In genomic region chr12:76431431-76431830, GRCm38 (mm10) we compare ENCODE assay signal across 26 mouse cellular contexts. TPM values are rescaled to one million over a fixed set of nuclear protein-coding genes. Genes with fewer than 3 reads are reported as not detected.
DNase-seq lines count a peak whose midpoint lies in the region; ATAC-seq and TF ChIP-seq lines count a peak whose summit lies in the region.
"Had no signal": no experiment of that assay in that cellular context is flagged by ENCODE, and none has a peak within 500 bp of the region (broad histone marks: within the 10 kb centered on the region; RNA-seq: fewer than 3 reads in every experiment).

No protein-coding gene starts in this region.

- no peak overlapping the region for H3K4me3 ChIP-seq in heart, embryonic 13.5 days
- no peak overlapping the region for H3K4me3 ChIP-seq in liver, postnatal 0 days (ENCODE audit: low read depth, low read length)
- no peak overlapping the region for H3K4me3 ChIP-seq in liver, embryonic 12.5 days
- no peak overlapping the region for H3K4me3 ChIP-seq in midbrain, embryonic 11.5 days (ENCODE audit: low read depth, low read length)
- H3K4me3 ChIP-seq: embryonic facial prominence, embryonic 13.5 days; erythroblast, embryonic 14.5 days; forebrain, embryonic 12.5 days; limb, embryonic 15.5 days; midbrain, embryonic 10.5 days; stomach, embryonic 15.5 days had no signal

- DNase-seq in adrenal gland, adult 2 months: peak; percentile 30
- no peak for DNase-seq in adrenal gland, postnatal 4 days (ENCODE audit: low spot score in 2 of 2)
- DNase-seq in heart, postnatal 36 days: no peak
- peak; percentile 60 for DNase-seq in liver, postnatal 0 days
- peak; percentile 35 for DNase-seq in layer of hippocampus, adult 9-11 months
- no peak for DNase-seq in midbrain, embryonic 11.5 days (ENCODE audit: low spot score, missing footprints)
- DNase-seq: cerebellum, adult 8-10 months; cerebellum, postnatal 36 days; embryo, embryonic 11 days; heart, postnatal 4 days; kidney, adult 2 months; left cerebral cortex, postnatal 4 days; lung, embryonic 14.5 days; thymus, postnatal 36 days had no signal

- no peak for ATAC-seq in heart, embryonic 13.5 days (ENCODE audit: extremely low read depth, insufficient number of reproducible peaks, low FRiP score, low TSS enrichment)
- ATAC-seq in liver, postnatal 0 days: peak; percentile 93
- no peak for ATAC-seq in liver, embryonic 12.5 days
- no peak for ATAC-seq in midbrain, embryonic 11.5 days (ENCODE audit: low FRiP score)

- peak; percentile 33; the same call in 1 of the 2 replicates for TF ChIP-seq EP300 in liver, postnatal 0 days (IDR thresholded peaks at IDR 0.05; ENCODE audit: low read depth)

- no peak for TF ChIP-seq CTCF in liver, postnatal 0 days (IDR thresholded peaks at IDR 0.05; ENCODE audit: low read depth)

- peaks cover 9% of the 10 kb centered on the region; the same call in 1 of the 2 replicates for H3K27me3 ChIP-seq in heart, embryonic 13.5 days (replicated peaks)
- H3K27me3 ChIP-seq in liver, postnatal 0 days (ENCODE audit: insufficient read depth, low read length): 0 out of 2 replicates have a peak, but pooled peaks cover 4% of the 10 kb centered on the region
- H3K27me3 ChIP-seq in liver, embryonic 12.5 days (replicated peaks): peaks cover 53% of the 10 kb centered on the region
- H3K27me3 ChIP-seq in midbrain, embryonic 11.5 days (ENCODE audit: control insufficient read depth, insufficient read depth, low read length): no peaks in the 10 kb centered on the region; the same call in 1 of the 2 replicates
- H3K27me3 ChIP-seq: limb, embryonic 15.5 days; stomach, embryonic 15.5 days had no signal

- H3K4me2 ChIP-seq in heart, embryonic 13.5 days: no peak overlapping the region
- H3K4me2 ChIP-seq in liver, postnatal 0 days (ENCODE audit: low read depth, low read length): 0 out of 2 replicates have a peak overlapping the region, but pooled peaks have one; percentile 1
- no peak overlapping the region for H3K4me2 ChIP-seq in liver, embryonic 12.5 days
- no peak overlapping the region for H3K4me2 ChIP-seq in midbrain, embryonic 11.5 days
- H3K4me2 ChIP-seq: embryonic facial prominence, embryonic 13.5 days; forebrain, embryonic 12.5 days; hindbrain, embryonic 14.5 days; limb, embryonic 15.5 days; lung, embryonic 14.5 days; stomach, embryonic 15.5 days had no signal

- no peaks in the 10 kb centered on the region for H3K9me3 ChIP-seq in heart, embryonic 13.5 days
- no peaks in the 10 kb centered on the region for H3K9me3 ChIP-seq in liver, postnatal 0 days (ENCODE audit: low read length)
- H3K9me3 ChIP-seq in liver, embryonic 12.5 days (replicated peaks): no peaks in the 10 kb centered on the region
- no peaks in the 10 kb centered on the region for H3K9me3 ChIP-seq in midbrain, embryonic 11.5 days (ENCODE audit: control insufficient read depth, low read length)
- H3K9me3 ChIP-seq: embryonic facial prominence, embryonic 13.5 days; forebrain, embryonic 12.5 days; limb, embryonic 15.5 days; midbrain, embryonic 10.5 days; stomach, embryonic 15.5 days had no signal

- no peaks in the 10 kb centered on the region for H3K36me3 ChIP-seq in heart, embryonic 13.5 days
- H3K36me3 ChIP-seq in liver, postnatal 0 days (replicated peaks; ENCODE audit: insufficient read depth, low read length): no peaks in the 10 kb centered on the region
- H3K36me3 ChIP-seq in liver, embryonic 12.5 days: no peaks in the 10 kb centered on the region
- no peaks in the 10 kb centered on the region for H3K36me3 ChIP-seq in midbrain, embryonic 11.5 days (ENCODE audit: control insufficient read depth, insufficient read depth, low read length)
- H3K36me3 ChIP-seq: embryonic facial prominence, embryonic 13.5 days; forebrain, embryonic 12.5 days; limb, embryonic 15.5 days; midbrain, embryonic 10.5 days; stomach, embryonic 15.5 days had no signal

- intact Hi-C loops in heart, postnatal 36 days (cut with DNase I): no loop called here

- H3K9ac ChIP-seq in heart, embryonic 13.5 days: no peak overlapping the region
- H3K9ac ChIP-seq in liver, postnatal 0 days (replicated peaks): no peak overlapping the region
- H3K9ac ChIP-seq in liver, embryonic 12.5 days: no peak overlapping the region
- no peak overlapping the region for H3K9ac ChIP-seq in midbrain, embryonic 11.5 days (ENCODE audit: low read length)
- H3K9ac ChIP-seq: embryonic facial prominence, embryonic 13.5 days; forebrain, embryonic 12.5 days; hindbrain, embryonic 14.5 days; limb, embryonic 15.5 days; lung, embryonic 14.5 days; stomach, embryonic 15.5 days had no signal

- 0 out of 2 replicates have a peak overlapping the region, but pooled peaks have one; percentile 40 for H3K27ac ChIP-seq in heart, embryonic 13.5 days (replicated peaks)
- peak overlapping the region; percentile 76 for H3K27ac ChIP-seq in liver, postnatal 0 days (ENCODE audit: low read depth)
- H3K27ac ChIP-seq in liver, embryonic 12.5 days: no peak overlapping the region
- H3K27ac ChIP-seq in midbrain, embryonic 11.5 days (ENCODE audit: low read depth, low read length): no peak overlapping the region
- H3K27ac ChIP-seq: embryonic facial prominence, embryonic 13.5 days; forebrain, embryonic 12.5 days; hindbrain, embryonic 14.5 days; kidney, postnatal 0 days; limb, embryonic 15.5 days; midbrain, embryonic 10.5 days; stomach, embryonic 15.5 days had no signal

- 75% methylated on average over 6 of the region's 6 CpGs for WGBS in heart, embryonic 13.5 days
- WGBS in liver, postnatal 0 days (ENCODE audit: insufficient replicate concordance): 54% methylated on average over 6 of the region's 6 CpGs
- 69% methylated on average over 6 of the region's 6 CpGs for WGBS in liver, embryonic 12.5 days (ENCODE audit: insufficient replicate concordance)
- WGBS in midbrain, embryonic 11.5 days: 90% methylated on average over 6 of the region's 6 CpGs

- H3K4me1 ChIP-seq in heart, embryonic 13.5 days: peaks cover 36% of the 10 kb centered on the region
- H3K4me1 ChIP-seq in liver, postnatal 0 days (ENCODE audit: insufficient read depth): peaks cover 5% of the 10 kb centered on the region
- H3K4me1 ChIP-seq in liver, embryonic 12.5 days: no peaks in the 10 kb centered on the region
- peaks cover 4% of the 10 kb centered on the region; the same call in 1 of the 2 replicates for H3K4me1 ChIP-seq in midbrain, embryonic 11.5 days (ENCODE audit: control insufficient read depth, insufficient read depth, low read length)

RNA-seq across cellular contexts. Expression of gene Ppp1r36, which starts 14.1 kb away (rescaled TPM):
- under 1 TPM; 0.23 to 0.24 TPM for total RNA-seq in adrenal gland, adult 2 months (2021)
- not detected in 2 replicates for polyA plus RNA-seq in adrenal gland, adult 2 months (2012; rRNA removed)
- 1 to 10 TPM in 1 of 2 experiments, under 1 TPM in 1; 0.56 to 1.0 TPM for total RNA-seq in adrenal gland, postnatal 4 days (2021)
- polyA plus RNA-seq in heart, embryonic 13.5 days (2015; fragmentation: Nextera tagmentation; extraction: Ambion mirVana): 2.0 and 3.1 TPM in 2 replicates
- not detected for total RNA-seq in heart, postnatal 36 days (2021)
- 0.15 and 0.18 TPM in 2 replicates for polyA plus RNA-seq in liver, postnatal 0 days (2015; fragmentation: Nextera tagmentation; extraction: Ambion mirVana)
- 0.18 and 0.29 TPM in 2 replicates for polyA plus RNA-seq in liver, embryonic 12.5 days (2016; fragmentation: Nextera tagmentation; extraction: Ambion mirVana)
- 0.39 and 0.51 TPM in 2 replicates for polyA plus RNA-seq in midbrain, embryonic 11.5 days (2014; fragmentation: Nextera tagmentation; extraction: Ambion mirVana)
- total RNA-seq: granulocyte monocyte progenitor cell, adult 5-6 weeks had no signal
- polyA plus RNA-seq: erythroblast, embryonic 14.5 days; large intestine, adult 2 months had no signal

RNA-seq across cellular contexts. Expression of gene Hspa2, which starts 27.5 kb away (rescaled TPM):
- 10 to 100 TPM; 18.7 to 23.8 TPM for total RNA-seq in adrenal gland, adult 2 months (2021)
- polyA plus RNA-seq in adrenal gland, adult 2 months (2012; rRNA removed): 15.9 and 21.3 TPM in 2 replicates
- total RNA-seq in adrenal gland, postnatal 4 days (2021): 10 to 100 TPM; 22.7 to 24.4 TPM
- 15.1 and 15.5 TPM in 2 replicates for polyA plus RNA-seq in heart, embryonic 13.5 days (2015; fragmentation: Nextera tagmentation; extraction: Ambion mirVana)
- total RNA-seq in heart, postnatal 36 days (2021): 1 to 10 TPM; 5.7 to 7.8 TPM
- 1.9 and 2.5 TPM in 2 replicates for polyA plus RNA-seq in liver, postnatal 0 days (2015; fragmentation: Nextera tagmentation; extraction: Ambion mirVana)
- 2.1 and 2.9 TPM in 2 replicates for polyA plus RNA-seq in liver, embryonic 12.5 days (2016; fragmentation: Nextera tagmentation; extraction: Ambion mirVana)
- polyA plus RNA-seq in midbrain, embryonic 11.5 days (2014; fragmentation: Nextera tagmentation; extraction: Ambion mirVana): 5.1 and 7.0 TPM in 2 replicates

Comparison
In these comparisons a context has a peak if more than half of its experiments do, and no peak if none do; other contexts are left out.
1. DNase-seq: peak in adrenal gland, adult 2 months (single experiment), liver, postnatal 0 days (single experiment) and layer of hippocampus, adult 9-11 months (single experiment); none in adrenal gland, postnatal 4 days (0 of 2), heart, postnatal 36 days (0 of 2) and midbrain, embryonic 11.5 days (single experiment).
2. H3K27ac ChIP-seq: peak in heart, embryonic 13.5 days (single experiment) and liver, postnatal 0 days (single experiment); none in liver, embryonic 12.5 days (single experiment) and midbrain, embryonic 11.5 days (single experiment).